Mouse (Mus musculus) common myeloid progenitor, adult 5-6 weeks (primary cell): ENCODE measurements around the gene Zfp462. TPM values are rescaled to one million over a fixed set of nuclear protein-coding genes. Genes with fewer than 3 reads are reported as not detected.
"Not testable (repeated sequence)": the region's sequence is repeated elsewhere in the genome, so short reads cannot be mapped to it uniquely, and the experiment has no call there.

Experiments used
- ATAC-seq: replicated peaks from 2 replicates; pipeline ENCODE4 v1.8.0; 2016; ENCODE audit warnings: low read depth, mild to moderate bottlenecking, moderate TSS enrichment, inconsistent platforms; ENCODE audit not compliant: poor library complexity, severe bottlenecking
- total RNA-seq: library from RNA; stranded (forward); fragments of 200-1000, 187-1606 nt; gene quantifications from 2 replicates; pipeline ENCODE4 v1.2.3, GENCODE M21; 2017

Zfp462 gene
- total RNA-seq, 1 experiment from 2014 or later = 0.96 TPM

- ATAC-seq = no peak
These were observed 43.1 kb downstream of the Zfp462 start for GRCm38 (mm10) chr4:54987926-54988325.

GRCm38 (mm10) chr4:54991973-54992372, 47.1 kb downstream of the Zfp462 start:
- ATAC-seq = no peak

- not testable (repeated sequence) for ATAC-seq
These were observed 48.2 kb downstream of the Zfp462 start for GRCm38 (mm10) chr4:54993001-54993400.

GRCm38 (mm10) chr4:54995258-54995657, 50.4 kb downstream of the Zfp462 start:
- no peak for ATAC-seq

- ATAC-seq = no peak
These were observed 51.2 kb downstream of the Zfp462 start for GRCm38 (mm10) chr4:54996064-54996463.

- ATAC-seq = no peak
These were observed 53.4 kb downstream of the Zfp462 start for GRCm38 (mm10) chr4:54998146-54998841.

GRCm38 (mm10) chr4:54999556-54999955, 54.7 kb downstream of the Zfp462 start:
- ATAC-seq = no peak

GRCm38 (mm10) chr4:55001386-55001785, 56.5 kb downstream of the Zfp462 start:
- no peak for ATAC-seq

GRCm38 (mm10) chr4:55003128-55003527, 58.3 kb downstream of the Zfp462 start:
- no peak for ATAC-seq

- ATAC-seq = no peak
These were observed 60.2 kb downstream of the Zfp462 start for GRCm38 (mm10) chr4:55005066-55005465.

- ATAC-seq = peak; percentile 81
These were observed 60.7 kb downstream of the Zfp462 start for GRCm38 (mm10) chr4:55005521-55005969.

- no peak for ATAC-seq
These were observed 61.2 kb downstream of the Zfp462 start for GRCm38 (mm10) chr4:55006024-55006423.

GRCm38 (mm10) chr4:55008616-55009015, 63.8 kb downstream of the Zfp462 start:
- ATAC-seq = no peak

GRCm38 (mm10) chr4:55011391-55011790, 66.5 kb downstream of the Zfp462 start:
- ATAC-seq = no peak

- no peak for ATAC-seq
These were observed 68.9 kb downstream of the Zfp462 start for GRCm38 (mm10) chr4:55013563-55014248.

- no peak for ATAC-seq
These were observed 70.0 kb downstream of the Zfp462 start for GRCm38 (mm10) chr4:55014731-55015463.

- no peak for ATAC-seq
These were observed 70.7 kb downstream of the Zfp462 start for GRCm38 (mm10) chr4:55015517-55015916.

- no peak for ATAC-seq
These were observed 81.3 kb downstream of the Zfp462 start for GRCm38 (mm10) chr4:55026109-55026646.

- ATAC-seq = no peak
These were observed 85.6 kb downstream of the Zfp462 start for GRCm38 (mm10) chr4:55030401-55030800.

- no peak for ATAC-seq
These were observed 87.6 kb downstream of the Zfp462 start for GRCm38 (mm10) chr4:55032317-55032930.
